Mouse (Mus musculus) layer of hippocampus, adult 11-12 months (tissue): ENCODE measurements around the gene Mylk.

Source experiments
- DNase-seq: peaks from one replicate; pipeline ENCODE4 v3.0.0; 2022; ENCODE audit warnings: low spot score

Mylk gene

GRCm38 (mm10) chr16:34847638-34848037, 102.6 kb downstream of the Mylk start:
- no peak for DNase-seq

GRCm38 (mm10) chr16:34854066-34854465, 109.1 kb downstream of the Mylk start:
- no peak for DNase-seq

GRCm38 (mm10) chr16:34855136-34855535, 110.1 kb downstream of the Mylk start:
- DNase-seq = peak; percentile 32

GRCm38 (mm10) chr16:34855751-34856150, 110.7 kb downstream of the Mylk start:
- DNase-seq = no peak

- no peak for DNase-seq
Observed at GRCm38 (mm10) chr16:34857631-34858030, 112.6 kb downstream of the Mylk start.

GRCm38 (mm10) chr16:34860761-34861160, 115.8 kb downstream of the Mylk start:
- no peak for DNase-seq

GRCm38 (mm10) chr16:34861744-34862365, 116.8 kb downstream of the Mylk start:
- no peak for DNase-seq

DNA sequence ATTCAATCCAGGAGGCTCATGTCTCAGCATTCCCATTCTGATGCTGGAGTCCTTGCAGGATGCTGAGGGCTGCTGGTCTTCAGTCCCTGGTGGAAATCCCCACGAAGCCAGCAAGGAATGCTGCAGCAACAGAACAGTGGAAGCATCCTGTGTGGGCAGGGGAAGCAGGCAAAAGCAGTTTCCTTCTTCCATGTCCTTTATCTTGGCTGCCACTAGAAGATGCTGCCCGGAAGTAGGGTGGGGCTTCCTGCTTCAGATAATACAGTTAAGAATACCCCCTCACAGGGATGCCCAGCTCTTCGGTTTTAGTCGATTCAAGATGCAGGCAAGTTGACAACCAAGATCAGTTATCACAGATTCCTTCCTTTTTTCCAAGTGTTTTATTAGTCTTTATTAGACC, 120.4 kb downstream of the Mylk start:
- no peak for DNase-seq

- no peak for DNase-seq
Observed at GRCm38 (mm10) chr16:34867217-34867616, 122.2 kb downstream of the Mylk start.

DNA sequence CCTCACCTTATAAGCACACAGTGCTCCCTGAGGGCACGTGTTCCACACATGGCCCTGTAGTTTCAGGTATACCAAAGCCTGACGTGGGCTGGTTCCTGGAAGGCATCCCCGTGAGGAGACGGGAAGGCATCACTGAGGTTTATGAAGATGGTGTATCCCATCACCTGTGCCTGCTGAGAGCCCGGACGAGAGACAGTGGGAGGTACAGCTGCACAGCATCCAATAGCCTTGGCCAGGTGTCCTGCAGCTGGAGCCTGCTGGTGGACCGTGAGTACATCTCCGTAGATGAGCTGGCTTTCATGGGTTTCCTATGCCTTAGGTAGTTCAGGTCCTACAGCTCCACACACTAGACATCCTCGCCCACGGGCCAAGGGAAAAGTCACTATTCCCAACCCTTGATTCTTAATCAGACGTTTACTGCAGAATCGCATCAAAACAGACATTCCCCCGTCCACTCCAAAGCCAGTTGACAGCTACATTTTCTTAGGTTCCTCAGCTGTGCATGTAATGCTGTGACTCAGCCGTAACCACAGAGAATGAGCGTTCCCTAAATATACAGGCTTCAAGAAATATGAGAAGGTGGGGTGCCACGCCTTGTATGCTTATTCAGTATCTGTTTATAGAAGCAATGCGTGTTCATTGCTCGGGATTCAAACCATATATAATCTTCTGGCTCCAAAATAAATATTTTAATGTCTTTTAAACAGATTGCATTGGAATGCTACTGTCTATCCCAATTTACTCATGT, 135.2 kb downstream of the Mylk start:
- no peak for DNase-seq

DNA sequence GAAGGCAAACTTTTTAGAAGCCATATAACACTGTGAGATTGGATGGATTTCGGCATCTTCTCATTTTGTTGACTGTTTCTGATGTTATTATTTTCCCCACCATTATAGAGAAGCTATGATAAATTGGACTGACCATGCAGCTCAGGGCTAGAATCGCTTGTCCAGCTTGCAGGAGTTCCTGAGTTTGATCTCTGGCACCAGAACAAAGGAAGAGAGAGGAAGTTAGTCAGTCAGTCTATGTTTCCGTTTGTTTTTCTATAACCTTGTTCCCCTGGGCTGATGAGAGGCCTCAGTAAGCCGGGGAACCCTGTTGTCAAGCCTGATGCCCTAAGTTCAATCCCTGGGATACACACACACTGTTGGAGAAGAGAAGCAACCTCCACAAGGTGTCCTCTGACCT, 135.8 kb downstream of the Mylk start:
- DNase-seq = no peak

DNA sequence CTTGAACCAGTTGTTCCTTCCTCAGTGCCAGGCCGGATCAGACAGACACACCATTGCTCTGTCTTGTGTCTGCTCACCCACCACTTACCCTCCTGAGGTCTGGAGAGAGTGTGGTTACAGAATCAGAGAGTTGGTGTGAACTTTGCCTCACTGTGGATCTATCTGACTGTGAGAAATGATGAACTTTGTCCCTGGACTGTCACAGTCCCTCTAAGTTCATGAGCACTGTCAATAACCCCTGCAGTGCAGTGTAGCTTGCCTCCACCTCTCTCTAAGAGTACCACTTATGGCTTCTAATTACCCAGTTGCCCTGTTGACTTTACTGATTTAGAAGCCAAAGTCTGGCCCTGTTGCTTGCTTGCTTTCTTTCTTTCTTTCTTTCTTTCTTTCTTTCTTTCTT, 142.0 kb downstream of the Mylk start:
- no peak for DNase-seq

GRCm38 (mm10) chr16:34894016-34894415, 149.0 kb downstream of the Mylk start:
- DNase-seq = no peak

GRCm38 (mm10) chr16:34895916-34896315, 150.9 kb downstream of the Mylk start:
- DNase-seq = no peak

DNA sequence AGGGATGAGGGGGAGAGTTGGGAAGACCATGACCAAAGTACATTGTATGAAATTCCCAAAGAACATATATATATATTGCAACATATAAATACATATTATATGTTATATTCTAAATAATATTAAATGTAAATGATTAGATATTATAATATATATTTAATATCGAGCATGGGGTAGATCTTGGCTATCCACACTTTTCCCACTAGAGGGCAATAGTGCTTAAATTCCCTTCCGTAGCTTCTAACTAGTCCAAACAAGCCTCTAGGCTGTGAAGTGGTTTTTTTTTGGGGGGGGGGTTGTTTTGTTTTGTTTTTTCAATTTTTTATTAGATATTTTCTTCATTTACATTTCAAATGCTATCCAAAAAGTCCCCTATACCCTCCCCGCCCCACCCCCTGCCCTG, 152.0 kb downstream of the Mylk start:
- no peak for DNase-seq

DNA sequence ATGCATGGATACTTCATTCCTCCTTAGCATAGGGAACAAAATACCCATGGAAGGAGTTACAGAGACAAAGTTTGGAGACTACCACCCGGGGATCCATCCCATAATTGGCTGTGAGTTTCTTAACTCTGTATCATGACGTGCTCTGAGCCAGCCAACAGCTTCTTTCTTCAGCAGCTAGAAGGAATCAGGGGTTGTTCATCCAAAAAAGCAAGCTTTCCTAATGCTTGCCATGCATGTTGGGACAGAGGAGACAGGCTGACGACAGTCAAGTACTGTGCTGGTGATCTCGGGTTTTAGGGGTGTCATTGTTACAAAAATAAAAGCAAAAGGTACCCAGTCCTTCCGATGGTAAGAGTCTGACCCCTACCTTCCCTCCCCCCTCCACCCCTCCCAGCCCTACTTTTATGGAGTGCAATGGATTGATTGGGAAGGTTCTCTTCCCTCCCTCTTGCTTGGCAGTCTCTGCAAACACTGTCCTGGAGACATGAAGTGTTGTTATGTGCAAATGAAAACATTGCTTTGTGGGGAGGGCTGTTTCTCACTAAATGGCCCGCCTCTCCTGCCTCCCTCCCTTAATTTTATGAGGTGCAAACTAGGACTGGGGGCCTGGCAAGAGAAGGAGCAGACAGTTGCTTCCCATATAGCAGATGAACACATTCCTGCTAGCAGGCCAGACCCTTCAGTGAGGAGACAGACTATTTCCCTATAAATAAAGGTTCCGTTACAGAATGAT, 153.2 kb downstream of the Mylk start:
- no peak for DNase-seq

GRCm38 (mm10) chr16:34899071-34899808, 154.2 kb downstream of the Mylk start:
- no peak for DNase-seq

GRCm38 (mm10) chr16:34899997-34900396, 155.0 kb downstream of the Mylk start:
- DNase-seq = no peak

- no peak for DNase-seq
Observed at GRCm38 (mm10) chr16:34900471-34900870, 155.5 kb downstream of the Mylk start.

DNA sequence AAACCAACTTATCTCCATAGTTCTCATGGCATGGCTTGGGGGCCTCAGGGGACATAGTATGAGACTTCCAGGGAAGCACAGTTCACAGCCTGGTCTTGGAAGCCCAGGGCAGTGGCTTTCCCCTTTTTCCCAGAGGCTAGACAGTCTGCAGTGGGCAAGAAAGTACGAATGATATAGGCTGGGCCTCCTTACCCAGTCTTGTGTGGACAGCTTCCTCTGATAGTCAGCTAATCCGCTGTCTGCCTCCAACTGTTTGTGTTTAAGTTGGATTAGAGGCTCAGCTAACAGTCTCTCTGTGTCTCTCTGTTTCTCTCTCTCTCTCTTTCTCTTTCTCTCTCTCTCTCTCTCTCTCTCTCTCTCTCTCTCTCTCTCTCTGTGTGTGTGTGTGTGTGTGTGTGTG, 156.0 kb downstream of the Mylk start:
- no peak for DNase-seq

GRCm38 (mm10) chr16:34901611-34902293, 156.7 kb downstream of the Mylk start:
- no peak for DNase-seq

DNA sequence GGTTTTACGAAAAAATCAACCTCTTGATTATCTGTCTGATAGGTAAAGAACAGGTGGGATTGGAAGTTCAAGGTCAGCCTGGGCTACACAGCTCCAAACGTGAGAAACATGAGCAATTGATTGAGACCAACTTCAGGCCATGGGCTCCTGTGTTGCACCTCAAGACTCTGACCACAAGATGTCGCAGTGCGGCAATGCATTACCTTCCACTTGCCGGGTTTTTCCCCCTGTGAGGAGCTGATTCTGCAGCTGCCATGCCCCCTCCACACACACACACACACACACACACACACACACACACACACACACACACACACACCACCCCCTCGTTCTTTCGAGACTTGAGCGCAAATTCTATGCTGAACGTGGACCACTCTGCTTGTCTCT, 157.3 kb downstream of the Mylk start:
- DNase-seq = peak; percentile 80
